Mouse (Mus musculus) cerebellum, adult 11 months (tissue): ENCODE data around the gene Hist1h2bj.
A peak's percentile ranks its signal among the peaks of the same experiment; 100 is the strongest.

ENCODE experiments used
- DNase-seq: peaks from one replicate; pipeline ENCODE4 v3.0.0; 2022

Gene Hist1h2bj

GRCm38 (mm10) chr13:22015479-22016450 is 27.2 kb upstream of the Hist1h2bj start:
- DNase-seq, result peak; percentile 44

DNA sequence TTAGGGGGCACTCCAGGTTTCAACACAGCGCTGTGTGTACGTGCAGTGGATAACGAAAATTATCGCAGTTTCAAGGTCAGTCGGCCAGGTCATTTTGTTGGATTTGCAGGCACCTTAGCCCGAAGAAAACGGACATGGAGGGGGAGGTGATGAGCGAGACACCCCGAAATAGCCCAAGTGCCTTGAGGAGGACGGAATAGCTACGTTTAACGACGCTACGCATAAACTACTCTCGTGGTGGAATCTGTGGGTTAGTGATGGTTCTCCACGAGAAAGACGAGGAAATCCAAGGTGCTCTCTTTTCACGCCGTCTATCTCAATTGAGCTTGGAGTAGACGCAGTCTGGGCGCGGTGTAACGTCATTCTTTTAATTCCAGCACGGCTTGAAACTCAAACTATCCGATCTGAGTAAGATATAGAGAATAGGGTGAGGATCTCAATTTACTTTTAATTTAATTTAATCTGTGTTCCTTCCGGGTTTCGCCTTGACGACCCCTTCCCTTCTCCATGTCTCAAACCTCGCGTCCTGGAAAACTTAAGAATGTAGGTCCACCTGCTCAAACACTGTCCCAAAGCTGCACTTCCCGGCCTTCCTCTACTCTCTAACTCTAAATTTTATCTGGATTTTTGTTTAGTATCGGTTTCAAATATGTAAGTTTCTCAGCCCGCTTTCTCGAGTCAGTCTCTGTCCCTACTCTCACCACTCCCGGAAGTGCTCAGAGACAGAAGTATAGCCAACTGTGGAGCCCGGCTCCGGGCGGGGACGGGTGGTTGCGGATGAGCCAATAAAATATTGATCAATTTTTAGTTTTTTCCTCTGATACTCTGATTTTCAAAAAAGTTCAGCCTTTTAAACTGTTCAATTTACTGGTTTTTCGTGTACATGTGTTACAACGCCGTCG is 22.8 kb upstream of the Hist1h2bj start:
- no peak for DNase-seq

DNA sequence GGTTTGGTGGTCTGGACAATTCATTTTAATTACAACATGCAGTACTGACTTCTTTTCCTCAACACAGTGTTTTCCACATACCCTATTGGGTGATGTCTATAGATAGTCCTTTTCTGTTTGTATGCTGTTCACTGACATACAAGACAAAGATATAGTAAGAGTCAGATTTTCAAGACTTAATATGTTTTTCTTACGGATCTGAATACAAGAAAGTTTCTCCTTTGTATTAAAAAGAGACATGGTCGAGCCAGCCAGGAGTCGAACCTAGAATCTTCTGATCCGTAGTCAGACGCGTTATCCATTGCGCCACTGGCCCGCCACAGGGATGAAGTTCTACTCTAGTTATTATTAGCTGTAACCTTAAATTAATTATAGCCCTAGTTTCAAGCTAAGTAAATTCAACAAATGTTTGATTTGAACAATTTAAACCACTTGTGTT is 22.1 kb upstream of the Hist1h2bj start:
- no peak for DNase-seq

GRCm38 (mm10) chr13:22021581-22021980 is 21.4 kb upstream of the Hist1h2bj start:
- DNase-seq, result no peak

GRCm38 (mm10) chr13:22022241-22022640 is 20.8 kb upstream of the Hist1h2bj start:
- peak; percentile 62 for DNase-seq

DNA sequence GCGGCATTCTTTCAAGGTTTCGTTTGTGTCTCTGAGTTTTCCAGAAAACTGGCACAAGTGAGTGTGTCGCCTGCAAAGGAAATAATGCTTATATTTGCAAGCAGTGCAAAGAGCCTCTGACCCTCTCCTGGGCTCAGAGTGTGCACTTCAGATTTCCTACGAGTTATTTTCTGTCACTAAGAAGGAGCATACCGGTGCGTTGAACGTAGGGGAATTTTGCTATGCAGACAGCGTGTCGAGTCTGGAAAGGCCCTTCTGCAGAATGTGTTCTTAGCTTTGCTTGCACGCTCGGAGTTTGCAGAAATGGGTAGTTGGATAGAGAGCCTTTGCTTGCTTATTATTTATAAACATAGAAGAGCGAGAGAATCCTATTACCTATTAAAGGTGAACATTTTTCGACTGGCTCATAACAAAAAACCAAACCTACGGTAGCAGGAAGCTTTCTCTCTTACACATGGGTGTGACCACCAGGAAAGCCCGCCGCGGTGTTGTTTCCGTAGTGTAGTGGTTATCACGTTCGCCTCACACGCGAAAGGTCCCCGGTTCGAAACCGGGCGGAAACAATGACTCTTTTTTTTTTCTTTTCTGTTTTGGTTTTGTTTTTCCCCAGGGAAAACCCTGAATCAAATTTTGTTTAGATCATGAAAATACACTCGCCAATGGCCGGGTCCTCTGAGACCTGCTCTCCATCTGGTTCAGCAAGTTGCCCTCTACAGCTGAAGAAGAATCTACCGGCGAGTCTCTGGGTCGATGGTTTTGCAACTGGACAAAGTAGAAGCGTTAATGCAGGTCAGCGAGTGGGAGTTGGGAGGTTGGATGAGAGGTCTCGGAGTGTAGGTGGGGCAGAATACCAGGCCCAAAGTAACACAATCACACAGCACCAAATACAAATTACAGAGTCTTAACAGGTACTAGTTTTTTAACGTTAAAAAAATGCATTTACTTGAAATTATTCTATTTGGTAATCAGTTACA is 16.7 kb upstream of the Hist1h2bj start:
- peak; percentile 64 for DNase-seq

GRCm38 (mm10) chr13:22028673-22029460 is 14.1 kb upstream of the Hist1h2bj start:
- peak; percentile 93 for DNase-seq

- DNase-seq, result no peak
Observed at GRCm38 (mm10) chr13:22029928-22030327, 13.1 kb upstream of the Hist1h2bj start.

DNA sequence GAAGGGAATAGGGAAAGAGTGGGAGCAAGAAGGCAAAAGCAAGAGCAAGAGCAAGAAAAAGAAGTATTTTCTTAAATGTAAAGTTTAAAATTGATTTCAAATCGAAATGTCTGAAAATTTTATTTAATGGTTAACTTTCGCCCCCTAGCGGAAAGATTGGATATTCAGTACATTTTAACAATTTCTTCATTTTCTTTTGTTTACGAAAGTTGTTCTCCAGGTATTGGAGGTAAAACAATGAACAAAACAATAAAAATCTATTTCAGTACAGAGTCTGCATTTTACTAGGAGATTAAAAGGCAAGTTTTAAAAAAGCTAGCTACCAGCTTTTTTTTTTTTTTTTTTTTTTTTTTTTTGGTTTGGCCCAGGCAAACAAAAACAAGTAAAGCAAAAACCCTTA is 12.5 kb upstream of the Hist1h2bj start:
- DNase-seq, result no peak

DNA sequence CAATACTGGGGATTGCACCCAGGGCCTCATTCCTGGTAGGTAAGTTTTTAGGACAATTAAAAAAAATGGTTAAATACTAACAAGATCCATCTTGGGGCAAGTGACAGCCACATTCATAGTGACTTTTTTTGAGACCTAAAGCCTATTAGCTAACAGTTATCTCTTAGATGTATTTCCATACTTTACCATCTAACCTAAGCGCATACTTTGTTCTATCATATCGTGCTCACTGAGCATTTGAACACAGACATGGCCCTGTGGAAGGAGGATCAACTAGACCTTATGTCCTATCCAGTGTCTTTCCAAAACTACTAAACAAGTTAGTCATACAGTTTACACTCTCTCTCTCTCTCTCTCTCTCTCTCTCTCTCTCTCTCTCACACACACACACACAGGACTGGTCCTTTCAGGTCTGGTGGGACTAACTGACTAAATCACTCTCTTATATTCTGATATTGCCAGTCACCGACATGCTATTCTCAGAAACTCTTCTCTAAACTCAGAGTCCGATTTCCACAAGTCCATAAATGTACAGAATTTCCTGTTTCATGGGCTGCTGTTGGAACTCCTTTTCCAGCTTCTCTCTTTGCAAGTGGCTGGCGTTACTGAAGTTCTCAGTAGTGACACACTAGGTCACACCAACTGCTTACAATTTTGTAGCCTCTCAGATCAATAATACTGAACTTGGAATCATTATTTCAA is 9.1 kb upstream of the Hist1h2bj start:
- no peak for DNase-seq

DNA sequence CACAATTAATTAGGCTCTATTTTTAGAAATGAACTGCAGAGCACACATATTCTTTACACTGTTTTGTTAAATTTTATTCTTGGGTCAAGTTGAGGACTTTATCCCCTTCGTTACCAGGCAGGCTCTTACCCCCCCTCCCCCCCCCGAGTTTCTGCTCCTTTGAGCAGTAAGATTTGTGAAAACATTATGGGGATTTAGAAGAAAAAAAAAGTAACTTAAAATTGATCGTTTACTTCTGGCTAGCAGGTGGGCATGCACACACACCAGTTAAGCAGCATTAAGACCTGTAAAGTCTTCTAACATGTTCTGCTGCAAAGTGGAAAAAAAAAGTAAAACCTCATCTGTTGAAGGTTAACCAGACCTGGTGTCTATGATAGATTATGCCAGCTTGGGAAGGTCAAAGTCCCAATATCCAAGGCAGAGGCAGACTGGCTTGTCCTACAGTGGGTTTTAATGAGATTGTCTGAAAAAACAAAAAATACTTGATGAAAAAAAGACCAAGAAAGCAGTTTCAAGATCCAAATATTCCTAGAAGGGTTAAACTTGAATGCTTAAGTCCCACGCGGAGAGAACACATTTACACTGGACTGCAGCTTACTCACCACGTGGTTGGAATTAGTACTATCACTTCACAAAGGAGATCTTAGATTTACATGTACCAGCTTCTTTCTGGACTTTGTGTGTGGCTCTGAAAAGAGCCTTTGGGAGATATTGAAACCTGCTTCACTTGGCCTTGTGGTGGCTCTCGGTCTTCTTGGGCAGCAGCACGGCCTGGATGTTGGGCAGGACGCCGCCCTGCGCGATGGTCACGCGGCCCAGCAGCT is 8.4 kb upstream of the Hist1h2bj start:
- DNase-seq, result no peak

DNA sequence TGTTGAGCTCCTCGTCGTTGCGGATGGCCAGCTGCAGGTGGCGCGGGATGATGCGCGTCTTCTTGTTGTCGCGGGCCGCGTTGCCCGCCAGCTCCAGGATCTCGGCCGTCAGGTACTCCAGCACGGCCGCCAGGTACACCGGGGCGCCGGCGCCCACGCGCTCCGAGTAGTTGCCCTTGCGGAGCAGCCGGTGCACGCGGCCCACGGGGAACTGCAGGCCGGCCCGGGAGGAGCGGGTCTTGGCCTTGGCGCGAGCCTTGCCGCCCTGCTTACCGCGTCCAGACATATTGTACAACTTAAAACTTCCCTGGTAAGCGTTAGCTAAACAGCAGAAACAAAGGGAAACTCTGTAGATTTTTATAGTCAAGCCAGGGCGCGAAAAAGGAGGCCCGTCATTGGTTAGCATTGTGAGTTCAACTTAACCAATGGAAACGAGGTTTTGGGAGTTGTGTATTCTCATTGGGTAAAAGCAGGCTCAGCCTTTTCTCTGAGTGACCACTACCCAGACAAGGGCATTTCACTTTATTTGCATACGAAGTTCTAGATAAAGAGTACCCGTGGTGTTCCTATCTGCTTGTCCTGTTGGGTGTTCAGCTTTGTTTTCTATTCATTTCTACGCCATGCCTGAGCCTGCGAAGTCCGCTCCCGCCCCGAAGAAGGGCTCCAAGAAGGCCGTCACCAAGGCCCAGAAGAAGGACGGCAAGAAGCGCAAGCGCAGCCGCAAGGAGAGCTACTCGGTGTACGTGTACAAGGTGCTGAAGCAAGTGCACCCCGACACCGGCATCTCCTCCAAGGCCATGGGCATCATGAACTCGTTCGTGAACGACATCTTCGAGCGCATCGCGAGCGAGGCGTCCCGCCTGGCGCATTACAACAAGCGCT is 7.5 kb upstream of the Hist1h2bj start, which contains the start of the genes Hist1h2ah and Hist1h2bk:
Gene Hist1h2ah, minus strand, starts transcription at position 302 of the 882 bp plus-strand sequence.
Gene Hist1h2bk, plus strand, starts transcription at position 604 of the 882 bp plus-strand sequence.
- peak; percentile 75 for DNase-seq

DNA sequence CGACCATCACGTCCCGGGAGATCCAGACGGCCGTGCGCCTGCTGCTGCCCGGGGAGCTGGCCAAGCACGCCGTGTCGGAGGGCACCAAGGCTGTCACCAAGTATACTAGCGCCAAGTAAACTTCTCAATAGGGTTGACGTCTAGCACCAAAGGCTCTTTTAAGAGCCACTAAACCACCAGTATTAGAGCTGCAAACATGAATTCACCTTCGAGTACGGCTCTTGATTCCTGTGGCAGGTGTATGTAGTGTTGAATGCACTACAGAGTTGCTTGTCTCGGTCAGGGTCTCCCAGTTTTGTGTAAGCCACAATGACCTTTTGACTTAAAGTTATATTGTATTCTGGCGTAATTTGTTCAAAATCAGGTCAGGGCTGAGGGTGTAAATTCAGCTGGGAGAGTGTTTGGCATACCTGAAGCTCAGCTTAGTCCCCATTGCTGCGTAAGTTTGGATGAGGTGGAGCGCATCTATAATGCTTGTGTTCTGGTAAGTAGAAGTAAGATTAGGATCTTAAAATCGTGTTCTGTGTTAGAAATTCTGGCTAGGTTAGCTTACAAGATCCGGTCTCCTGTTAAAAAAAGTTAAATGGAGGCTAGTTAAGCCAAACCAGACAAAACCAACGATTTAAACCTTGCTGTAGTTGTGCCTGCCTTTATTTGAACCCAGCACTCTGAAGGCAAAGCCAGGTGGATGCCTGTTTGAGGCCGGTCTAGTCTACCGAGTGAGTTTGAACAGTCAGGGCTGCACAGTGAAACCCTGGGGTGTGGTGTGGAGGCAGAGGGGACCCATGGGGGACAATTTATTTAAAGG is 6.7 kb upstream of the Hist1h2bj start:
- DNase-seq, result no peak

DNA sequence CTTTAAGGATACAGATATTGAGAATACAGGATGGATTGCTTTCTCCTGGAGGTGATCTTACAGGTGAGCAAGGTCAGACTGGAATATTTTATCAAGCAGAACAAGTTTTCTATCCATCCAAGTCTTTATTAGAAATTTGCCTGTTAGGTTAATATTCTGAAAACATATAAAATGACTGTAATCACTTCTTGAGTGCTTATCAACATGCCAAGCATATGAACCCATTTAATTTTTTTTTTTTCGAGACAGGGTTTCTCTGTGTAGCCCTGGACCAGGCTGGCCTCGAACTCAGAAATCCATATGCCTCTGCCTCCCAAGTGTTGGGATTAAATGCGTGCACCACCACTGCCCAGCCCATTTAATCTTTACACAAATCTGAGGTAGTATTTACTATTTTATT is 6.0 kb upstream of the Hist1h2bj start:
- no peak for DNase-seq

DNA sequence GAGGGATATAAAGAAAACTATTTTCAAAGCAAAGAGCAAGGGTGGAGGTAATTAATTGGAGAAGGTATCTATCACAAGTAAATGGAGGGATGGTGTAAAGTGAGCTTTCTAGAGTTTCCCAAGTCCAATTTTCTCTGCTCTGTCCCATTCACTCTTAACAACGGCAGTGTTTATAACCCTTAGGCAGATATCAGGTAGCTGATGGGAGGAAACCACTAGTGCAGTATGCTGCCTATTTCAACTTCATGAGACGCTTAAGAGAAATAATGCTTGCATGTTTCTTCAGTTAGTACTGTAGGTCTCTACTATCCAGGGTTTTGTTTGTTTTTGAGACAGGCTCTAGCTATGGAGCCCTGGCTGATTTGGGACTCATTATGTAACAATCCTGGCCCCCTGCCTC is 5.6 kb upstream of the Hist1h2bj start:
- DNase-seq, result no peak

GRCm38 (mm10) chr13:22039364-22039763 is 3.6 kb upstream of the Hist1h2bj start:
- DNase-seq, result no peak

- DNase-seq, result no peak
Observed at GRCm38 (mm10) chr13:22039951-22040463, 3.0 kb upstream of the Hist1h2bj start.
